Mouse (Mus musculus) layer of hippocampus, adult 9-11 months (tissue): ENCODE data around the gene Btbd2.

Experiments
- DNase-seq: peaks from one replicate; pipeline ENCODE4 v3.0.0; 2022

Btbd2 gene

DNA sequence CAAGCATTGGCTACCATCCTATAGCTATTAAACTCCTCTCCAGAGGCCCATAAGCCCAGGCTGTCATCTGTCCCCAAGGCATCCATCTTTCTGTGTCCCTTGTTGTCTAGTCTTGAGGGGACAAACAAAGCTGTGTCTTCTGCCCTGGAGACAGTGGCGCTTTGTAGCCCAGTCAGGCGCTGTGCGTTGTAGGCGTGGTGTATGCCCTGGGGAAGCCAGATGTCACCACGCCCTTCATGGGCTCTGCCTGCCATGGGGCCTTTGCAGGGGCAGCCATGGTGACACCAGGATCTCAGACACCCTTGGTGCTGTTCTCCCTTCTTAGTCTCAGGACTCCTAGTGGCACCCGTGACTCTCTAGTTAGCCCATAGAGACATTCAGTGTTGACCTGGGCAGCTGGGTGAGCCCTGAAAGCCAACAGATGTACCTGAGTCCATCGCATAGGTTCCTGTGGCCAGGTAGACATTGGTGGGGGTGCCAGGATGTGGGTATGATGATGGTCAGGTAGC, 52.8 kb downstream of the Btbd2 start:
- peak; percentile 77 for DNase-seq

DNA sequence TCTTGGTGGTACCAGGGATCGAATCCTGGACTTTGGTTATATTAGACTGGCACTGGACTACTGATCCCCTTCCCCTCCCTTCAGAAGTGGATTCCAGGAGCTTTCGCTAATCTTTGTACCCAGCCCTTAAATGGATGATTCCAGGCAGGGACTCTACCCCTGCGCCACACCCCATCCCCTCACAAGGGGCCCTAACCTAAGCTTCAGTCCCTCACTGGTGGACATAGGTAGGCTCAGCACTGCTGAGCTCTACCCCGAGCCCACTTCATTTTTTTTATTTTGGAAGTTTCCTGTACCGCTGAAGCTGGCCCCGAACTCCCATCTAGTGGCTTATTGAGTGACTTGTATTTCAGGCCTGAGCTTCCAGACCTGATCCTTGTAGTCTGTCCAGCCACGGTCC, 53.5 kb downstream of the Btbd2 start:
- no peak for DNase-seq

DNA sequence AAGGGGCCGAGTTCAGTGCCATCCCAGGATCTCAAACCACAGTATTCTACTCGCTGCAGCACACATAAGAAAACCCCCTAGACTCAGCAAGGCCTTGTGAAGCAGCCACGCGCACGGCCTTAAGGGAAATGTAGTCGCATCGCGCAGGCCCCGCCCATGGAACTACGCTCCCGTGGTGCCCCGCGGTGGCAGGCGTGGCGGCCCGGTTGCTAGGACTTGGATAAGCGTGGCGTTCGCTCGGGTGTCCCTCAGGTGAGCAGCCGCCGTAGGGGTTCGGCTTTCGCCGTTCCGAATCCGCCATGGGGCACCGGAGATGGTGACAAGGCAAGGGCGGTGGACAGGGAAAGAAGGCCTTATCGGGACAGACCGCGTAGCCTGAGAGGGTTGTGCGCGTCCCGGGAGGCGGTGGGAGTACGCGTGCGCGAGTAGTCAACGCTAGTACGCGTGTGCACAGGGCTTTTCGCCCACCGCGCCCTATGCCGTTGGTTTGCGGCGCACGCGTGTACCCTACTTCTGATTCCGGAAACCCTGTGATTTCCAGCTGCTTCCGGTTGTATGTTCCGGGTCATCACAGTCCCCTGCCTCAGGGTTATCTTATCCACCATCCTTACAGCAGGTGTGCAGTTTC, 54.1 kb downstream of the Btbd2 start, which contains the start of the genes Scamp4 and Adat3:
Gene Scamp4, plus strand, starts transcription at position 175 of the 628 bp plus-strand sequence.
Gene Adat3, plus strand, starts transcription at position 183 of the 628 bp plus-strand sequence.
- DNase-seq: peak; percentile 95

DNA sequence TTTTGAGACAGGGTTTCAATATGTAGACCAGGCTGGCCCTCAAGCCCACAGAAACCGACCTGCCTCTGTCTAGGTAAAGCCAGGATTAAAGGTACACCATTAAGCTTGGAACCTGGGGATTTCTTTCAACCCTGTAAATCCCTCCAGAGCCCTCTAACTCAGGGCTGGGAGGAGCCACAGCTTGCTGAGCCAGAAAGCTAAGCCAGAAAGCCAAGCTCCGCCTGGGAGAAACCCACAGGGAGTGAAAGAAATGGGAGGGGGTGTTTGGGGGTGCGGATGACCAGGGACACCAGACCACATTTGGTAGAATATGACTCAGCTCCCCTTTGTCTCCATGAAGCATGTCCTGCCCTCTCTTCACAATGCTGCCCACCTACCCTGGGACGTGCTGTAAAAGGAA, 60.6 kb downstream of the Btbd2 start:
- DNase-seq: no peak
